Mouse (Mus musculus): ENCODE results near the gene Rpl24. TPM values are rescaled to one million over a fixed set of nuclear protein-coding genes. Genes with fewer than 3 reads are reported as not detected.
A peak's percentile ranks its signal among the peaks of the same experiment; 100 is the strongest.

The Rpl24 gene
- polyA plus RNA-seq, 1 experiment from 2014 or later = 858 TPM

GRCm38 (mm10) chr16:55964126-55964949 lies 1.7 kb upstream of the Rpl24 start:
- no peak overlapping the region for H3K9ac ChIP-seq (ENCODE audit: low read depth, low read length)
- peaks cover 10% of the 10 kb centered on the region for H3K36me3 ChIP-seq (ENCODE audit: control insufficient read depth, insufficient read depth, low read length)
- no peaks in the 10 kb centered on the region for H3K27me3 ChIP-seq (ENCODE audit: control insufficient read depth, insufficient read depth, low read length)
- no peak overlapping the region for H3K27ac ChIP-seq (ENCODE audit: low read depth, low read length)
- ATAC-seq (ENCODE audit: low FRiP score, low TSS enrichment) = no peak
- no peaks in the 10 kb centered on the region for H3K9me3 ChIP-seq (ENCODE audit: control insufficient read depth, low read length)
- 69% methylated on average over 4 of the region's 4 CpGs for WGBS
- no peak overlapping the region for H3K4me2 ChIP-seq (replicated peaks; ENCODE audit: low read depth, low read length)
- peaks cover 6% of the 10 kb centered on the region; the same call in 1 of the 2 replicates for H3K4me1 ChIP-seq (ENCODE audit: control insufficient read depth, insufficient read depth, low read length)
- H3K4me3 ChIP-seq (ENCODE audit: low read length) = no peak overlapping the region

- Histone ChIP-seq H3K4me2 (replicated peaks; ENCODE audit: low read depth, low read length) (peak overlapping the region; percentile 85), H3K9me3 (ENCODE audit: control insufficient read depth, low read length) (no peaks in the 10 kb centered on the region), H3K36me3 (ENCODE audit: control insufficient read depth, insufficient read depth, low read length) (peaks cover 38% of the 10 kb centered on the region), H3K27ac (ENCODE audit: low read depth, low read length) (peak overlapping the region; percentile 83; the same call in 1 of the 2 replicates), H3K4me3 (ENCODE audit: low read length) (peak overlapping the region; percentile 71), H3K9ac (ENCODE audit: low read depth, low read length) (peak overlapping the region; percentile 81), H3K27me3 (ENCODE audit: control insufficient read depth, insufficient read depth, low read length) (no peaks in the 10 kb centered on the region), H3K4me1 (ENCODE audit: control insufficient read depth, insufficient read depth, low read length) (peaks cover 6% of the 10 kb centered on the region; the same call in 1 of the 2 replicates)
- WGBS = 32% methylated on average over 1 of the region's 1 CpGs
- no peak for ATAC-seq (ENCODE audit: low FRiP score, low TSS enrichment)
Measured at GRCm38 (mm10) chr16:55967221-55967620, 1.1 kb downstream of the Rpl24 start.

- Histone ChIP-seq H3K9ac (ENCODE audit: low read depth, low read length) (no peak overlapping the region), H3K4me1 (ENCODE audit: control insufficient read depth, insufficient read depth, low read length) (peaks cover 6% of the 10 kb centered on the region; the same call in 1 of the 2 replicates), H3K36me3 (ENCODE audit: control insufficient read depth, insufficient read depth, low read length) (peaks cover 43% of the 10 kb centered on the region), H3K4me2 (replicated peaks; ENCODE audit: low read depth, low read length) (no peak overlapping the region), H3K9me3 (ENCODE audit: control insufficient read depth, low read length) (no peaks in the 10 kb centered on the region), H3K4me3 (ENCODE audit: low read length) (no peak overlapping the region), H3K27ac (ENCODE audit: low read depth, low read length) (no peak overlapping the region), H3K27me3 (ENCODE audit: control insufficient read depth, insufficient read depth, low read length) (no peaks in the 10 kb centered on the region)
- 80% methylated on average over 3 of the region's 3 CpGs for whole genome bisulfite sequencing
- ATAC-seq (ENCODE audit: low FRiP score, low TSS enrichment) = no peak
Measured at GRCm38 (mm10) chr16:55969147-55969546, 3.1 kb downstream of the Rpl24 start.

GRCm38 (mm10) chr16:55970416-55970815 lies 4.3 kb downstream of the Rpl24 start:
- Histone ChIP-seq H3K36me3 (ENCODE audit: control insufficient read depth, insufficient read depth, low read length) (peaks cover 43% of the 10 kb centered on the region), H3K9ac (ENCODE audit: low read depth, low read length) (no peak overlapping the region), H3K9me3 (ENCODE audit: control insufficient read depth, low read length) (no peaks in the 10 kb centered on the region), H3K27ac (ENCODE audit: low read depth, low read length) (no peak overlapping the region), H3K4me3 (ENCODE audit: low read length) (no peak overlapping the region), H3K27me3 (ENCODE audit: control insufficient read depth, insufficient read depth, low read length) (no peaks in the 10 kb centered on the region), H3K4me2 (replicated peaks; ENCODE audit: low read depth, low read length) (no peak overlapping the region), H3K4me1 (ENCODE audit: control insufficient read depth, insufficient read depth, low read length) (peaks cover 10% of the 10 kb centered on the region)
- ATAC-seq (ENCODE audit: low FRiP score, low TSS enrichment) = no peak
- 92% methylated on average over 5 of the region's 5 CpGs for WGBS

GRCm38 (mm10) chr16:55971735-55972615 lies 5.9 kb downstream of the Rpl24 start:
- Histone ChIP-seq H3K9me3 (ENCODE audit: control insufficient read depth, low read length) (no peaks in the 10 kb centered on the region), H3K36me3 (ENCODE audit: control insufficient read depth, insufficient read depth, low read length) (peaks cover 43% of the 10 kb centered on the region), H3K4me1 (ENCODE audit: control insufficient read depth, insufficient read depth, low read length) (peaks cover 16% of the 10 kb centered on the region), H3K4me3 (ENCODE audit: low read length) (no peak overlapping the region), H3K4me2 (replicated peaks; ENCODE audit: low read depth, low read length) (no peak overlapping the region), H3K27ac (ENCODE audit: low read depth, low read length) (no peak overlapping the region; the same call in 1 of the 2 replicates), H3K27me3 (ENCODE audit: control insufficient read depth, insufficient read depth, low read length) (no peaks in the 10 kb centered on the region), H3K9ac (ENCODE audit: low read depth, low read length) (no peak overlapping the region)
- 84% methylated on average over 6 of the region's 6 CpGs for WGBS
- ATAC-seq (ENCODE audit: low FRiP score, low TSS enrichment) = no peak

GRCm38 (mm10) chr16:55972626-55973201 lies 6.6 kb downstream of the Rpl24 start:
- no peak for ATAC-seq (ENCODE audit: low FRiP score, low TSS enrichment)

GRCm38 (mm10) chr16:55973431-55974255 lies 7.6 kb downstream of the Rpl24 start, which contains the start of gene Zbtb11:
Gene Zbtb11, plus strand, starts transcription at chr16:55973883.
- peak within 1 kb of the TSS; percentile 80 for H3K4me2 ChIP-seq (replicated peaks; ENCODE audit: low read depth, low read length)
- H3K27me3 ChIP-seq (ENCODE audit: control insufficient read depth, insufficient read depth, low read length) = no peaks in the 10 kb centered on the region
- peaks cover 14% of the 10 kb centered on the region for H3K4me1 ChIP-seq (ENCODE audit: control insufficient read depth, insufficient read depth, low read length)
- H3K4me3 ChIP-seq (ENCODE audit: low read length) = peak within 1 kb of the TSS; percentile 100
- peaks cover 44% of the 10 kb centered on the region for H3K36me3 ChIP-seq (ENCODE audit: control insufficient read depth, insufficient read depth, low read length)
- under 1% methylated on average over 75 of the region's 86 CpGs for WGBS
- ATAC-seq (ENCODE audit: low FRiP score, low TSS enrichment) = peak; percentile 97
- peak within 1 kb of the TSS; percentile 84 for H3K27ac ChIP-seq (ENCODE audit: low read depth, low read length)
- H3K9ac ChIP-seq (ENCODE audit: low read depth, low read length) = peak within 1 kb of the TSS; percentile 93
- H3K9me3 ChIP-seq (ENCODE audit: control insufficient read depth, low read length) = no peaks in the 10 kb centered on the region

More at GRCm38 (mm10) chr16:55972626-55973201, 6.6 kb downstream of the Rpl24 start:
- Histone ChIP-seq H3K9me3 (ENCODE audit: control insufficient read depth, low read length) (no peaks in the 10 kb centered on the region), H3K4me1 (ENCODE audit: control insufficient read depth, insufficient read depth, low read length) (peaks cover 16% of the 10 kb centered on the region), H3K9ac (ENCODE audit: low read depth, low read length) (peak overlapping the region; percentile 46), H3K27ac (ENCODE audit: low read depth, low read length) (peak overlapping the region; percentile 70), H3K4me2 (replicated peaks; ENCODE audit: low read depth, low read length) (peak overlapping the region; percentile 49), H3K36me3 (ENCODE audit: control insufficient read depth, insufficient read depth, low read length) (peaks cover 43% of the 10 kb centered on the region), H3K4me3 (ENCODE audit: low read length) (peak overlapping the region; percentile 100), H3K27me3 (ENCODE audit: control insufficient read depth, insufficient read depth, low read length) (no peaks in the 10 kb centered on the region)
- 58% methylated on average over 10 of the region's 10 CpGs for WGBS
